Mouse (Mus musculus) liver, adult 2 months (tissue): ENCODE measurements around the gene Eps8.

ENCODE experiments used
- CTCF ChIP-seq: fragments of 200-500 bp; IDR thresholded peaks from 2 replicates; pipeline ENCODE4 v1.5.1; 2011; ENCODE audit warnings: low read depth, low read length, control low read depth
- POLR2A ChIP-seq: fragments of 200-500 bp; IDR thresholded peaks from 2 replicates; pipeline ENCODE4 v1.6.1; 2011; ENCODE audit warnings: low read length, control low read depth; ENCODE audit not compliant: insufficient read depth; ENCODE audit errors: extremely low read depth

GRCm38 (mm10) chr6:137569071-137569470 is 85.6 kb downstream of the Eps8 start:
- no peak for TF ChIP-seq POLR2A
- TF ChIP-seq CTCF, result no peak
